Mouse (Mus musculus) lung, embryonic 14.5 days (tissue): ENCODE results near the gene Mturn. TPM values are rescaled to one million over a fixed set of nuclear protein-coding genes. Genes with fewer than 3 reads are reported as not detected.

ENCODE experiments used
- ATAC-seq: fragments of 200-750 bp; cut with Nextera tagmentation; 2 replicates; pipeline ENCODE4 v1.8.0; 2017; ENCODE audit warnings: mild to moderate bottlenecking, moderate TSS enrichment, moderate library complexity; ENCODE audit not compliant: insufficient read depth
- DNase-seq: peaks from one replicate; pipeline ENCODE4 v3.0.0-alpha.2; 2015
- H3K27ac ChIP-seq: fragments of 300-500 bp; sonication (generic); 2 replicates; pipeline ENCODE4 v1.5.1; 2014; ENCODE audit warnings: low read depth, mild to moderate bottlenecking, moderate library complexity
- H3K27me3 ChIP-seq: fragments of 300-500 bp; sonication (generic); 2 replicates; pipeline ENCODE4 v1.6.1; 2014; ENCODE audit warnings: low read length, control low read depth; ENCODE audit not compliant: insufficient read depth
- H3K36me3 ChIP-seq: fragments of 300-500 bp; sonication (generic); 2 replicates; pipeline ENCODE4 v1.6.1; 2014; ENCODE audit warnings: control low read depth; ENCODE audit not compliant: insufficient read depth
- H3K4me1 ChIP-seq: fragments of 300-500 bp; sonication (generic); 2 replicates; pipeline ENCODE4 v1.6.1; 2014; ENCODE audit warnings: antibody characterized with exemption, control low read depth; ENCODE audit not compliant: insufficient read depth
- H3K4me2 ChIP-seq: fragments of 300-500 bp; sonication (generic); 2 replicates; pipeline ENCODE4 v1.6.1; 2014; ENCODE audit warnings: mild to moderate bottlenecking
- H3K4me3 ChIP-seq: fragments of 300-500 bp; sonication (generic); 2 replicates; pipeline ENCODE4 v1.5.1; 2014; ENCODE audit warnings: low read depth, low read length
- H3K9ac ChIP-seq: fragments of 300-500 bp; sonication (generic); 2 replicates; pipeline ENCODE4 v1.6.1; 2014
- H3K9me3 ChIP-seq: fragments of 300-500 bp; sonication (generic); 2 replicates; pipeline ENCODE4 v1.6.1; 2016; ENCODE audit warnings: low read depth, low read length, control low read depth
- CTCF ChIP-seq: IDR thresholded peaks from 2 replicates; pipeline ENCODE4 v1.5.1; 2016; ENCODE audit warnings: antibody characterized with exemption, low read depth
- WGBS: fragments of 180-500 bp; shearing (Covaris S2); extraction: QIAGEN DNeasy Blood & Tissue Kit; methylation state at CpG from one replicate; pipeline ENCODE4 v1.1.7; 2014; 5-methylcytosine and 5-hydroxymethylcytosine counted together
- polyA plus RNA-seq: library from polyadenylated mRNA; unstranded; fragments of >200 nt; fragmentation: Nextera tagmentation; extraction: Ambion mirVana; gene quantifications from 2 replicates; pipeline ENCODE4 v1.2.1, GENCODE M21; 2014

Gene Mturn
- polyA plus RNA-seq, 1 experiment from 2014 or later, result 3.1 TPM

GRCm38 (mm10) chr6:54672901-54673300 is 8.5 kb upstream of the Mturn start:
- no peak overlapping the region for H3K27ac ChIP-seq
- no peaks in the 10 kb centered on the region for H3K36me3 ChIP-seq
- DNase-seq, result no peak
- H3K9ac ChIP-seq, result no peak overlapping the region
- no peaks in the 10 kb centered on the region for H3K27me3 ChIP-seq
- H3K4me2 ChIP-seq, result no peak overlapping the region
- H3K4me3 ChIP-seq, result no peak overlapping the region
- no peaks in the 10 kb centered on the region for H3K9me3 ChIP-seq
- no peak for TF ChIP-seq CTCF
- ATAC-seq, result no peak
- 45% methylated on average over 5 of the region's 5 CpGs for WGBS
- H3K4me1 ChIP-seq, result no peaks in the 10 kb centered on the region

- DNase-seq (no peak), ATAC-seq (no peak)
- Histone ChIP-seq H3K27me3 (peaks cover 15% of the 10 kb centered on the region; the same call in 1 of the 2 replicates), H3K9me3 (no peaks in the 10 kb centered on the region), H3K4me2 (no peak overlapping the region), H3K4me3 (no peak overlapping the region), H3K27ac (no peak overlapping the region), H3K4me1 (no peaks in the 10 kb centered on the region), H3K36me3 (no peaks in the 10 kb centered on the region), H3K9ac (no peak overlapping the region)
- no peak for TF ChIP-seq CTCF
- WGBS, result 60% methylated on average over 5 of the region's 5 CpGs
Measured at GRCm38 (mm10) chr6:54679686-54680085, 1.7 kb upstream of the Mturn start.

GRCm38 (mm10) chr6:54681746-54682428 is 463 bp downstream of the Mturn start:
- Histone ChIP-seq H3K9ac (peak overlapping the region; percentile 56), H3K4me1 (no peaks in the 10 kb centered on the region), H3K27ac (no peak overlapping the region), H3K27me3 (peaks cover 15% of the 10 kb centered on the region; the same call in 1 of the 2 replicates), H3K4me2 (peak overlapping the region; percentile 99), H3K4me3 (peak overlapping the region; percentile 71), H3K9me3 (no peaks in the 10 kb centered on the region), H3K36me3 (no peaks in the 10 kb centered on the region)
- DNase-seq, result peak; percentile 59
- ATAC-seq, result no peak
- no peak for TF ChIP-seq CTCF
- WGBS, result under 1% methylated on average over 60 of the region's 61 CpGs

- DNase-seq (no peak), ATAC-seq (no peak)
- TF ChIP-seq CTCF, result no peak
- Histone ChIP-seq H3K4me3 (no peak overlapping the region), H3K36me3 (no peaks in the 10 kb centered on the region), H3K9me3 (no peaks in the 10 kb centered on the region), H3K9ac (no peak overlapping the region), H3K4me2 (no peak overlapping the region), H3K27ac (no peak overlapping the region), H3K27me3 (peaks cover 15% of the 10 kb centered on the region; the same call in 1 of the 2 replicates), H3K4me1 (no peaks in the 10 kb centered on the region)
- 78% methylated on average over 4 of the region's 4 CpGs for WGBS
Measured at GRCm38 (mm10) chr6:54684085-54684484, 2.7 kb downstream of the Mturn start.

GRCm38 (mm10) chr6:54685103-54685502 is 3.7 kb downstream of the Mturn start:
- Histone ChIP-seq H3K27me3 (peaks cover 11% of the 10 kb centered on the region; the same call in 1 of the 2 replicates), H3K9ac (no peak overlapping the region)

GRCm38 (mm10) chr6:54685716-54686395 is 4.4 kb downstream of the Mturn start:
- no peaks in the 10 kb centered on the region for H3K9me3 ChIP-seq
- 64% methylated on average over 14 of the region's 14 CpGs for WGBS
- no peaks in the 10 kb centered on the region for H3K36me3 ChIP-seq
- TF ChIP-seq CTCF, result no peak
- no peaks in the 10 kb centered on the region for H3K4me1 ChIP-seq
- no peak overlapping the region for H3K4me3 ChIP-seq
- no peak for ATAC-seq
- no peak overlapping the region for H3K4me2 ChIP-seq
- peaks cover 11% of the 10 kb centered on the region; the same call in 1 of the 2 replicates for H3K27me3 ChIP-seq
- H3K27ac ChIP-seq, result no peak overlapping the region
- no peak for DNase-seq
- no peak overlapping the region for H3K9ac ChIP-seq

More at GRCm38 (mm10) chr6:54685103-54685502, 3.7 kb downstream of the Mturn start:
- no peak overlapping the region for H3K4me3 ChIP-seq
- H3K9me3 ChIP-seq, result no peaks in the 10 kb centered on the region
- no peak for DNase-seq
- H3K4me2 ChIP-seq, result no peak overlapping the region
- H3K36me3 ChIP-seq, result no peaks in the 10 kb centered on the region
- no peak overlapping the region for H3K27ac ChIP-seq
- no peak for TF ChIP-seq CTCF
- H3K4me1 ChIP-seq, result no peaks in the 10 kb centered on the region
- no peak for ATAC-seq
- WGBS, result 79% methylated on average over 5 of the region's 5 CpGs
